Mouse (Mus musculus) midbrain, embryonic 13.5 days (tissue): Measurements from ENCODE around the gene Fam71f1. TPM values are rescaled to one million over a fixed set of nuclear protein-coding genes. Genes with fewer than 3 reads are reported as not detected.

Source experiments
- ATAC-seq: fragments of 200-750 bp; cut with Nextera tagmentation; 2 replicates; pipeline ENCODE4 v1.8.0; 2017; ENCODE audit warnings: mild to moderate bottlenecking, moderate TSS enrichment, moderate library complexity
- H3K27ac ChIP-seq: fragments of 300-500 bp; sonication (generic); 2 replicates; pipeline ENCODE4 v1.5.1; 2015; ENCODE audit warnings: inconsistent platforms, mild to moderate bottlenecking, moderate library complexity
- H3K27me3 ChIP-seq: fragments of 300-500 bp; sonication (generic); 2 replicates; pipeline ENCODE4 v1.6.1; 2015; ENCODE audit warnings: mild to moderate bottlenecking, inconsistent platforms
- H3K36me3 ChIP-seq: fragments of 300-500 bp; sonication (generic); 2 replicates; pipeline ENCODE4 v1.6.1; 2015; ENCODE audit warnings: mild to moderate bottlenecking, inconsistent platforms
- H3K4me1 ChIP-seq: fragments of 300-500 bp; sonication (generic); replicated peaks from 2 replicates; pipeline ENCODE4 v1.6.1; 2015; ENCODE audit warnings: inconsistent platforms
- H3K4me2 ChIP-seq: fragments of 300-500 bp; sonication (generic); replicated peaks from 2 replicates; pipeline ENCODE4 v1.6.1; 2015; ENCODE audit warnings: moderate library complexity, mild to moderate bottlenecking, inconsistent platforms
- H3K4me3 ChIP-seq: fragments of 300-500 bp; sonication (generic); replicated peaks from 2 replicates; pipeline ENCODE4 v1.5.1; 2015; ENCODE audit warnings: mild to moderate bottlenecking, inconsistent platforms
- H3K9ac ChIP-seq: fragments of 300-500 bp; sonication (generic); replicated peaks from 2 replicates; pipeline ENCODE4 v1.6.1; 2015; ENCODE audit warnings: mild to moderate bottlenecking, inconsistent platforms
- H3K9me3 ChIP-seq: fragments of 300-500 bp; sonication (generic); 2 replicates; pipeline ENCODE4 v1.6.1; 2016; ENCODE audit warnings: mild to moderate bottlenecking, inconsistent platforms
- WGBS: fragments of 180-500 bp; shearing (Covaris S2); methylation state at CpG from one replicate; pipeline ENCODE4 v1.1.7; 2015; 5-methylcytosine and 5-hydroxymethylcytosine counted together
- polyA plus RNA-seq: library from polyadenylated mRNA; unstranded; fragments of >200 nt; fragmentation: Nextera tagmentation; extraction: Ambion mirVana; gene quantifications from 2 replicates; pipeline ENCODE4 v1.2.1, GENCODE M21; 2015

The Fam71f1 gene
- polyA plus RNA-seq, 1 experiment from 2014 or later: not detected

DNA sequence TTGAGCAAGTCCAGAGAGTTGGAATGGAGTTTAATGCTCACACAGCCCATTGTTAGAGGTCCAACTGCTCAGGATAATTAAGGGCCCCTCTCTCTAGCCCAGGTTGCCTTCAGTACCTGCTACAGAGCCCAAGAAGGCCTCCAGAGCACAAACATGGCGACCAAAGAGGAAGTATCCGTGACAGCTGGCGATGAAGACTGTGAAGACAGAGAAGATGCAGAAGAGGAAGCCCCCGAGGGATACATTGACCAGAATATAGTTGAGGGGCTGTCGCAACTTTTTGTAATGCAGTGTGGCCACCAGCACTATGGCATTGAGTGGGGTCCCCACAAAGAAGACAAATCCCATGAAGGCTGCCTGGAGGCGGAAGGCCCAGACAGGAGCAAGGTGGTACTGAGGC lies 61.0 kb downstream of the Fam71f1 start:
- ATAC-seq: no peak
- 96% methylated on average over 6 of the region's 6 CpGs for WGBS
- H3K4me1 ChIP-seq: 0 out of 2 replicates have a peak, but pooled peaks cover 3% of the 10 kb centered on the region
- H3K27me3 ChIP-seq: no peaks in the 10 kb centered on the region
- H3K9me3 ChIP-seq: no peaks in the 10 kb centered on the region
- no peak overlapping the region for H3K4me3 ChIP-seq
- H3K4me2 ChIP-seq: no peak overlapping the region
- H3K9ac ChIP-seq: no peak overlapping the region
- no peak overlapping the region for H3K27ac ChIP-seq
- peaks cover 33% of the 10 kb centered on the region for H3K36me3 ChIP-seq

DNA sequence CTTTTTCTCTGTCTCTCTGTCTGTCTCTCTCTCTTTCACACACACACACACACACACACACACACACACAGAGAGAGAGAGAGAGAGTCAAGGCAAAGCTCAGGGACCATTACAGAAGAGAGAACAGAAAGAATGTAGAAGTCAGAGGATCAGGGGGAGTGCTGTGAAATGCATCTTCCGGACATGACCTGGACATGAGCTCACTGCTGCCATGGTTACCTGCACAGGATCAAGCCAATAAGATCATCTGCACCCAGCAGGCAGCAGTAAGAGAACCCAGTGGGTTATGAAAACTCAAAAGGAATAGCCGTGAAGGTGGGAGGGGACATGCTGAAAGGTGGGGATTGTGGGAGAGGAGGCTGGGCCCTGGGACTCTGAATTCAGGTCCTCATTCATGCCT lies 63.5 kb downstream of the Fam71f1 start:
- H3K4me3 ChIP-seq: no peak overlapping the region
- ATAC-seq: no peak
- 36% methylated on average over 2 of the region's 2 CpGs for WGBS
- H3K9ac ChIP-seq: no peak overlapping the region
- peaks cover 11% of the 10 kb centered on the region for H3K36me3 ChIP-seq
- H3K27ac ChIP-seq: no peak overlapping the region
- 0 out of 2 replicates have a peak, but pooled peaks cover 3% of the 10 kb centered on the region for H3K4me1 ChIP-seq
- H3K4me2 ChIP-seq: no peak overlapping the region
- no peaks in the 10 kb centered on the region for H3K27me3 ChIP-seq
- no peaks in the 10 kb centered on the region for H3K9me3 ChIP-seq

Other genes starting within 250 kb of the Fam71f1 start
- gene Rbm28, start 154.1 kb upstream of the Fam71f1 start, polyA plus RNA-seq: 47.2 and 48.5 TPM in 2 replicates
- 2.7 and 3.6 TPM in 2 replicates for gene Prrt4, start 139.6 kb upstream of the Fam71f1 start, polyA plus RNA-seq
- 43.5 and 51.8 TPM in 2 replicates for gene Impdh1, start 102.8 kb upstream of the Fam71f1 start, polyA plus RNA-seq
- 34.5 and 36.7 TPM in 2 replicates for gene Hilpda, start 46.7 kb upstream of the Fam71f1 start, polyA plus RNA-seq
- gene Fam71f2, start 39.5 kb upstream of the Fam71f1 start, polyA plus RNA-seq: 0.46 and 0.54 TPM in 2 replicates
- 158 and 166 TPM in 2 replicates for gene Calu, start 28.9 kb downstream of the Fam71f1 start, polyA plus RNA-seq
- 0.30 and 0.41 TPM in 2 replicates for gene Opn1sw, start 69.3 kb downstream of the Fam71f1 start, polyA plus RNA-seq
- 28.6 and 30.4 TPM in 2 replicates for gene Ccdc136, start 77.2 kb downstream of the Fam71f1 start, polyA plus RNA-seq
- gene Flnc, start 114.1 kb downstream of the Fam71f1 start, polyA plus RNA-seq: 2.8 and 3.8 TPM in 2 replicates
- 309 and 328 TPM in 2 replicates for gene Atp6v1f, start 148.6 kb downstream of the Fam71f1 start, polyA plus RNA-seq
- 0.47 and 0.53 TPM in 2 replicates for gene Atp6v1fnb, start 152.3 kb downstream of the Fam71f1 start, polyA plus RNA-seq
- gene Kcp, start 188.8 kb downstream of the Fam71f1 start, polyA plus RNA-seq: 11.7 and 14.0 TPM in 2 replicates
- gene Irf5, start 207.5 kb downstream of the Fam71f1 start, polyA plus RNA-seq: 1.3 and 1.6 TPM in 2 replicates